Mouse (Mus musculus): ENCODE measurements around the gene Lrrc40.

DNA sequence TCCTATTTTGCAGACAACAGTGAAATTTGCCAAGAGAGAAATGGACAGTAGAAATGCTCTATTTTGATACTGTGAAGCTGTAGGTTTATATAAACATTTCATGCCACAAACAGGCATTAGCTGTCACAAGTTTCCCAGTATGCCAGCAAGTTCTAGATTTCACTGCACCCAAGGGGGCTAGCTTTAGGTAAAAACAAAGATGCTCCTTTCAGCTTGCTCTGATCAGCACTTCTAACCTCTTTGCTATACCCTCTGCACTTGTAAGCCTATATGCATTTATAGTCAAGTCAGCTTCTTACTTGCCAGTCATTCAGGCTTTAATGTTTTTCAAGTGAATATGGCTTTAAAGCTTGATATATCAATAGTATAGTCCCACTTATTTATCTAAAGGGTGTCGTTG, 27.8 kb upstream of the Lrrc40 start:
- TF ChIP-seq CTCF (IDR thresholded peaks at IDR 0.05; ENCODE audit: low read depth, low read length) (no peak), POLR2A (IDR thresholded peaks at IDR 0.05; ENCODE audit: extremely low read depth, insufficient read depth, low read length) (no peak)

Data from liver, adult 2 months (tissue).